Mouse (Mus musculus): ENCODE results near the gene Hoga1.

DNA sequence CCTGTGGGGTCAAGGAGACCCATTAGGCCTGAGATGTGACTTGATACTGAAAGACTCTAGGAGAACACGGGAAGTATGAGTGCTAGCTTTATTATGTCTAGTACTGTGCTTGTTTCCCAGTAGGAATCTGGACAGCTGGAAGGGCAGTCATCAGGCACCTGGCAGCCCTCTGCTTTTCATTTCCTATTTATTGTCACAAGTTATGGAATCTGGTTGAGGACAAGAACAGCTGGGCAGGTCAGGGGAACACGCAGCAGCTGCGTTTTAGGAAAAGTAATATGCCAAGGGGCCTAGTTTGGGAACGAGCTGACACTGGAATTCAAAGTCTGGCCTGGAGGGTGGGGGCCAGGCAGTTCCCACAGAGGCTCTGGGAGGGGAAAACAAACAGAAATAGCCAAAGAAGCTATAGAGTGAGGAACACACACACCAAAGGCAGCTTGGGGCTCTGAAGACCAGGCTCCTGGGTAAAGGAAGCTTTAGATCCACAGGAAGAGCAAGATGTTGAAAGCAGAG lies 44.9 kb upstream of the Hoga1 start:
- TF ChIP-seq CTCF (IDR thresholded peaks at IDR 0.05; ENCODE audit: insufficient read depth, low read depth, low read length) = no peak
- no peak for TF ChIP-seq POLR2A (IDR thresholded peaks at IDR 0.05; ENCODE audit: insufficient read depth, low read depth, low read length)

Measured in olfactory bulb, adult 2 months (tissue).